Mouse (Mus musculus): ENCODE results near the gene Resp18. TPM values are rescaled to one million over a fixed set of nuclear protein-coding genes. Genes with fewer than 3 reads are reported as not detected.

The Resp18 gene
- polyA plus RNA-seq, 1 experiment from 2014 or later, result not detected

Other genes starting within 250 kb of the Resp18 start
- 9.7 and 10.7 TPM in 2 replicates for gene Nhej1, start 153.2 kb downstream of the Resp18 start, polyA plus RNA-seq (2014; fragmentation: Nextera tagmentation; extraction: Ambion mirVana)
- 0.84 and 2.4 TPM in 2 replicates for gene Slc23a3, start 144.5 kb downstream of the Resp18 start, polyA plus RNA-seq (2014; fragmentation: Nextera tagmentation; extraction: Ambion mirVana)
- gene Cnppd1, start 135.7 kb downstream of the Resp18 start, polyA plus RNA-seq (2014; fragmentation: Nextera tagmentation; extraction: Ambion mirVana), result 25.8 and 35.7 TPM in 2 replicates
- gene Retreg2, start 135.6 kb downstream of the Resp18 start, polyA plus RNA-seq (2014; fragmentation: Nextera tagmentation; extraction: Ambion mirVana), result 36.6 and 56.0 TPM in 2 replicates
- 39.6 and 40.0 TPM in 2 replicates for gene Zfand2b, start 109.8 kb downstream of the Resp18 start, polyA plus RNA-seq (2014; fragmentation: Nextera tagmentation; extraction: Ambion mirVana)
- gene Abcb6, start 98.0 kb downstream of the Resp18 start, polyA plus RNA-seq (2014; fragmentation: Nextera tagmentation; extraction: Ambion mirVana), result 19.4 and 23.8 TPM in 2 replicates
- 16.7 and 21.1 TPM in 2 replicates for gene Ankzf1, start 86.3 kb downstream of the Resp18 start, polyA plus RNA-seq (2014; fragmentation: Nextera tagmentation; extraction: Ambion mirVana)
- 18.5 and 26.0 TPM in 2 replicates for gene Atg9a, start 86.2 kb downstream of the Resp18 start, polyA plus RNA-seq (2014; fragmentation: Nextera tagmentation; extraction: Ambion mirVana)
- 18.1 and 34.4 TPM in 2 replicates for gene Glb1l, start 67.6 kb downstream of the Resp18 start, polyA plus RNA-seq (2014; fragmentation: Nextera tagmentation; extraction: Ambion mirVana)
- gene Stk16, start 67.6 kb downstream of the Resp18 start, polyA plus RNA-seq (2014; fragmentation: Nextera tagmentation; extraction: Ambion mirVana), result 125 and 129 TPM in 2 replicates
- gene Tuba4a, start 58.5 kb downstream of the Resp18 start, polyA plus RNA-seq (2014; fragmentation: Nextera tagmentation; extraction: Ambion mirVana), result 31.6 and 32.1 TPM in 2 replicates
- not detected in 2 replicates for gene A630095N17Rik, start 46.3 kb downstream of the Resp18 start, polyA plus RNA-seq (2014; fragmentation: Nextera tagmentation; extraction: Ambion mirVana)
- gene Dnajb2, start 42.0 kb downstream of the Resp18 start, polyA plus RNA-seq (2014; fragmentation: Nextera tagmentation; extraction: Ambion mirVana), result 13.2 and 14.4 TPM in 2 replicates
- gene Ptprn, start 13.9 kb downstream of the Resp18 start, polyA plus RNA-seq (2014; fragmentation: Nextera tagmentation; extraction: Ambion mirVana), result 0.08 TPM in 1 of 2 replicates, not detected in the other
- 146 and 150 TPM in 2 replicates for gene Dnpep, start 39.6 kb upstream of the Resp18 start, polyA plus RNA-seq (2014; fragmentation: Nextera tagmentation; extraction: Ambion mirVana)
- gene Des, start 81.9 kb upstream of the Resp18 start, polyA plus RNA-seq (2014; fragmentation: Nextera tagmentation; extraction: Ambion mirVana), result 41.5 and 51.6 TPM in 2 replicates
- 39.6 and 43.5 TPM in 2 replicates for gene Speg, start 96.9 kb upstream of the Resp18 start, polyA plus RNA-seq (2014; fragmentation: Nextera tagmentation; extraction: Ambion mirVana)
- 65.2 and 67.6 TPM in 2 replicates for gene Gmppa, start 157.5 kb upstream of the Resp18 start, polyA plus RNA-seq (2014; fragmentation: Nextera tagmentation; extraction: Ambion mirVana)
- 0.32 and 0.41 TPM in 2 replicates for gene Asic4, start 172.0 kb upstream of the Resp18 start, polyA plus RNA-seq (2014; fragmentation: Nextera tagmentation; extraction: Ambion mirVana)
- gene Chpf, start 200.9 kb upstream of the Resp18 start, polyA plus RNA-seq (2014; fragmentation: Nextera tagmentation; extraction: Ambion mirVana), result 37.1 and 41.4 TPM in 2 replicates
- gene Tmem198, start 201.1 kb upstream of the Resp18 start, polyA plus RNA-seq (2014; fragmentation: Nextera tagmentation; extraction: Ambion mirVana), result 0.62 and 1.1 TPM in 2 replicates
- gene Obsl1, start 228.0 kb upstream of the Resp18 start, polyA plus RNA-seq (2014; fragmentation: Nextera tagmentation; extraction: Ambion mirVana), result 79.8 and 83.2 TPM in 2 replicates
- 2.7 and 3.0 TPM in 2 replicates for gene Inha, start 228.7 kb upstream of the Resp18 start, polyA plus RNA-seq (2014; fragmentation: Nextera tagmentation; extraction: Ambion mirVana)
- gene Stk11ip, start 243.1 kb upstream of the Resp18 start, polyA plus RNA-seq (2014; fragmentation: Nextera tagmentation; extraction: Ambion mirVana), result 15.3 and 22.0 TPM in 2 replicates

All from kidney, embryonic 14.5 days (tissue).